In the genomic region with DNA sequence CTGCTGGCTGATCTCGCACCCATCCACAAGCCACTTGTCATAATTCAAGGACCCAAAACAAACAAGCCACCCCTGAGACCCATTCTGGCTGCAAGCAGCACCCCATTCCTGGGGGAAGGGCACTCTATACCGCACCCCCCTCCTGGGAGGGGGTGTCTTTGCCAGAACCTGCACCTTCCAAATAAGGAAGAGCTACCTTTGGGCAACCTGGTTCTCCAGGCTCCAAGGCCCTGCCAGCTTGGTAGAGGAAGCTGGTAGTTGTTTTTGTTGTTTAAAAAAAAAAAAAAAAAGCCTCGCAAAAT, we compare ENCODE assay signal across 12 mouse cellular contexts. TPM values are rescaled to one million over a fixed set of nuclear protein-coding genes. Genes with fewer than 3 reads are reported as not detected.
DNase-seq lines count a peak whose midpoint lies in the region; ATAC-seq and TF ChIP-seq lines count a peak whose summit lies in the region.
"Had no signal": no experiment of that assay in that cellular context is flagged by ENCODE, and none has a peak within 500 bp of the region (broad histone marks: within the 10 kb centered on the region; RNA-seq: fewer than 3 reads in every experiment).

No protein-coding gene starts in this region.

- H3K9ac ChIP-seq in neural tube, embryonic 11.5 days (ENCODE audit: low read length) = peak overlapping the region; percentile 82
- peak overlapping the region; percentile 82 for H3K9ac ChIP-seq in hindbrain, postnatal 0 days (replicated peaks; ENCODE audit: low read length)
- H3K9ac ChIP-seq: liver, embryonic 14.5 days had no signal

- peak overlapping the region; percentile 55; the same call in 1 of the 2 replicates for H3K4me3 ChIP-seq in neural tube, embryonic 11.5 days (ENCODE audit: low read depth, low read length)
- H3K4me3 ChIP-seq in hindbrain, postnatal 0 days (ENCODE audit: low read length) = peak overlapping the region; percentile 68
- peak overlapping the region; percentile 67 for H3K4me3 ChIP-seq in olfactory bulb, adult 2 months (ENCODE audit: insufficient read depth, low read depth, low read length)

- peak; percentile 52 to 66 for DNase-seq in cerebellum, adult 18-20 months
- DNase-seq in cerebellum, adult 8-10 months = no peak
- no peak for DNase-seq in neural tube, embryonic 11.5 days (ENCODE audit: low spot score)
- DNase-seq in neural tube, embryonic 10.5 days (ENCODE audit: extremely low spot score, low spot score) = no peak
- DNase-seq in hindbrain, postnatal 0 days (ENCODE audit: low spot score) = no peak
- no peak for DNase-seq in testis, postnatal 10 days (ENCODE audit: low spot score)
- DNase-seq in frontal cortex, adult 2 months (ENCODE audit: extremely low spot score in 1 of 2, low spot score in 1 of 2) = no peak

- H3K9me3 ChIP-seq in neural tube, embryonic 11.5 days (ENCODE audit: control insufficient read depth, low read length) = no peaks in the 10 kb centered on the region
- H3K9me3 ChIP-seq in hindbrain, postnatal 0 days (ENCODE audit: low read length) = no peaks in the 10 kb centered on the region

- H3K27ac ChIP-seq in neural tube, embryonic 11.5 days (ENCODE audit: low read depth, low read length) = no peak overlapping the region
- peak overlapping the region; percentile 90 for H3K27ac ChIP-seq in hindbrain, postnatal 0 days
- H3K27ac ChIP-seq in olfactory bulb, adult 2 months (ENCODE audit: insufficient read depth, low read depth, low read length) = peak overlapping the region; percentile 88
- H3K27ac ChIP-seq: kidney, postnatal 0 days; liver, embryonic 14.5 days had no signal

- no peak for TF ChIP-seq CTCF in hindbrain, postnatal 0 days (IDR thresholded peaks at IDR 0.05; ENCODE audit: low read depth)
- TF ChIP-seq CTCF in olfactory bulb, adult 2 months (IDR thresholded peaks at IDR 0.05; ENCODE audit: insufficient read depth, low read depth, low read length) = no peak

- no peak for ATAC-seq in neural tube, embryonic 11.5 days (ENCODE audit: insufficient read depth, low FRiP score, low TSS enrichment)
- no peak for ATAC-seq in hindbrain, postnatal 0 days
- ATAC-seq: Patski had no signal

- H3K4me1 ChIP-seq in neural tube, embryonic 11.5 days (ENCODE audit: control insufficient read depth, insufficient read depth, low read length) = peaks cover 8% of the 10 kb centered on the region
- H3K4me1 ChIP-seq in hindbrain, postnatal 0 days (ENCODE audit: insufficient read depth, low read length) = peaks cover 12% of the 10 kb centered on the region; the same call in 1 of the 2 replicates
- H3K4me1 ChIP-seq in olfactory bulb, adult 2 months (ENCODE audit: control insufficient read depth, insufficient read depth, low read length) = peaks cover 24% of the 10 kb centered on the region

- WGBS in neural tube, embryonic 11.5 days = 55% methylated on average over 3 of the region's 3 CpGs
- WGBS in hindbrain, postnatal 0 days = 29% methylated on average over 3 of the region's 3 CpGs
- 23% methylated on average over 3 of the region's 3 CpGs for WGBS in olfactory bulb, adult 2 months

- H3K4me2 ChIP-seq in neural tube, embryonic 11.5 days (ENCODE audit: low read depth) = peak overlapping the region; percentile 96
- H3K4me2 ChIP-seq in hindbrain, postnatal 0 days (ENCODE audit: low read depth, low read length) = peak overlapping the region; percentile 68

- no peaks in the 10 kb centered on the region; the same call in 1 of the 2 replicates for H3K27me3 ChIP-seq in neural tube, embryonic 11.5 days (ENCODE audit: control insufficient read depth, insufficient read depth, low read length)
- no peaks in the 10 kb centered on the region for H3K27me3 ChIP-seq in hindbrain, postnatal 0 days (ENCODE audit: insufficient read depth, low read length)
- H3K27me3 ChIP-seq: Patski had no signal

- TF ChIP-seq POLR2A in olfactory bulb, adult 2 months (IDR thresholded peaks at IDR 0.05; ENCODE audit: insufficient read depth, low read depth, low read length) = no peak

- H3K36me3 ChIP-seq in neural tube, embryonic 11.5 days (ENCODE audit: control insufficient read depth, insufficient read depth, low read length) = no peaks in the 10 kb centered on the region
- no peaks in the 10 kb centered on the region for H3K36me3 ChIP-seq in hindbrain, postnatal 0 days (ENCODE audit: insufficient read depth, low read length)

RNA-seq across cellular contexts. Expression of gene Prkcz, which starts 16.9 kb away (rescaled TPM):
- 17.8 and 22.7 TPM in 2 replicates for polyA plus RNA-seq in neural tube, embryonic 11.5 days (2014; fragmentation: Nextera tagmentation; extraction: Ambion mirVana)
- 85.0 and 85.1 TPM in 2 replicates for total RNA-seq in hindbrain, postnatal 0 days (2014; rRNA removed)
- polyA plus RNA-seq in hindbrain, postnatal 0 days (2015; fragmentation: Nextera tagmentation; extraction: Ambion mirVana) = 80.4 and 84.2 TPM in 2 replicates
- not detected in 2 replicates for polyA plus RNA-seq in olfactory bulb, adult 2 months (2012; ENCODE audit: insufficient read depth, insufficient read length, low replicate concordance, missing spikeins)
- polyA plus RNA-seq in frontal cortex, adult 2 months (2012; rRNA removed) = 217 and 235 TPM in 2 replicates

RNA-seq across cellular contexts. Expression of gene Gabrd, which starts 53.7 kb away (rescaled TPM):
- polyA plus RNA-seq in neural tube, embryonic 11.5 days (2014; fragmentation: Nextera tagmentation; extraction: Ambion mirVana) = not detected in 2 replicates
- total RNA-seq in hindbrain, postnatal 0 days (2014; rRNA removed) = 0.42 and 0.72 TPM in 2 replicates
- polyA plus RNA-seq in hindbrain, postnatal 0 days (2015; fragmentation: Nextera tagmentation; extraction: Ambion mirVana) = 0.29 and 0.50 TPM in 2 replicates
- polyA plus RNA-seq in olfactory bulb, adult 2 months (2012; ENCODE audit: insufficient read depth, insufficient read length, low replicate concordance, missing spikeins) = not detected in 2 replicates
- 88.9 and 107 TPM in 2 replicates for polyA plus RNA-seq in frontal cortex, adult 2 months (2012; rRNA removed)
- polyA plus RNA-seq: heart, postnatal 0 days; liver, embryonic 14.5 days; Patski had no signal

Comparison
In these comparisons a context has a peak if more than half of its experiments do, and no peak if none do; other contexts are left out.
1. DNase-seq: peak in cerebellum, adult 18-20 months (2 of 2); none in cerebellum, adult 8-10 months (single experiment), neural tube, embryonic 11.5 days (single experiment), neural tube, embryonic 10.5 days (single experiment), hindbrain, postnatal 0 days (single experiment), testis, postnatal 10 days (single experiment) and frontal cortex, adult 2 months (0 of 2).
2. RNA of gene Gabrd, which starts 53.7 kb away (polyA plus RNA-seq): 88.9 to 107 TPM in frontal cortex, adult 2 months; 0.29 to 0.50 TPM in hindbrain, postnatal 0 days, not detected in neural tube, embryonic 11.5 days and not detected in olfactory bulb, adult 2 months; every median in the first group is over 10 times any median in the second.
3. Peak in every context shown above with its lines, with median percentiles within 50 percentile points of each other: H3K4me3 ChIP-seq.